Comparison of ENCODE assay signal across 21 mouse cellular contexts in genomic region chr4:45831996-45832395, GRCm38 (mm10). TPM values are rescaled to one million over a fixed set of nuclear protein-coding genes. Genes with fewer than 3 reads are reported as not detected.
DNase-seq lines count a peak whose midpoint lies in the region; ATAC-seq and TF ChIP-seq lines count a peak whose summit lies in the region.
"Had no signal": no experiment of that assay in that cellular context is flagged by ENCODE, and none has a peak within 500 bp of the region (broad histone marks: within the 10 kb centered on the region; RNA-seq: fewer than 3 reads in every experiment).

No protein-coding gene starts in this region.

- TF ChIP-seq POLR2A in thymus, adult 2 months (IDR thresholded peaks at IDR 0.05; ENCODE audit: control insufficient read depth, extremely low read depth, insufficient read depth, low read length, poor library complexity): no peak

- ATAC-seq in forebrain, embryonic 14.5 days: no peak
- ATAC-seq in neural tube, embryonic 13.5 days (ENCODE audit: low read depth): no peak
- no peak for ATAC-seq in neural tube, embryonic 15.5 days (ENCODE audit: low FRiP score)
- ATAC-seq in monocyte, adult 5-6 weeks (replicated peaks; ENCODE audit: insufficient number of reproducible peaks, low FRiP score, low TSS enrichment, poor library complexity, severe bottlenecking): no peak
- ATAC-seq: CD4-positive, CD25-positive, alpha-beta regulatory T cell, adult 4 months had no signal

- H3K9ac ChIP-seq in forebrain, embryonic 14.5 days (ENCODE audit: low read length): no peak overlapping the region
- no peak overlapping the region for H3K9ac ChIP-seq in neural tube, embryonic 13.5 days
- no peak overlapping the region for H3K9ac ChIP-seq in neural tube, embryonic 15.5 days (replicated peaks)
- H3K9ac ChIP-seq: hindbrain, embryonic 15.5 days; limb, embryonic 12.5 days; liver, embryonic 13.5 days; lung, embryonic 15.5 days had no signal

- no peaks in the 10 kb centered on the region for H3K9me3 ChIP-seq in forebrain, embryonic 10.5 days
- H3K9me3 ChIP-seq in forebrain, embryonic 14.5 days (replicated peaks; ENCODE audit: control insufficient read depth, low read length): no peaks in the 10 kb centered on the region
- no peaks in the 10 kb centered on the region for H3K9me3 ChIP-seq in neural tube, embryonic 13.5 days
- H3K9me3 ChIP-seq in neural tube, embryonic 15.5 days (replicated peaks): no peaks in the 10 kb centered on the region
- H3K9me3 ChIP-seq: G1E; hindbrain, embryonic 15.5 days; limb, embryonic 12.5 days; liver, embryonic 13.5 days; lung, embryonic 15.5 days had no signal

- DNase-seq in forebrain, embryonic 10.5 days (ENCODE audit: extremely low spot score, low spot score): no peak
- DNase-seq in forebrain, embryonic 14.5 days (ENCODE audit: low spot score): no peak
- DNase-seq in left cerebral cortex, adult 9 months (ENCODE audit: low spot score in 2 of 2): peak; percentile 51 to 57
- DNase-seq in right cerebral cortex, postnatal 36 days (ENCODE audit: low spot score in 2 of 2): peak; percentile 52 to 66
- DNase-seq in thymus, adult 2 months: no peak
- DNase-seq: cerebellum, postnatal 25 days; kidney, adult 11 months; kidney, postnatal 25 days; layer of hippocampus, adult 9-11 months; liver, embryonic 13.5 days had no signal

- no peak for TF ChIP-seq CTCF in thymus, adult 2 months (IDR thresholded peaks at IDR 0.05; ENCODE audit: borderline replicate concordance, control insufficient read depth, extremely low read depth, insufficient read depth, low read length, poor library complexity)

- 0 out of 2 replicates have a peak overlapping the region, but pooled peaks have one; percentile 22 for H3K27ac ChIP-seq in forebrain, embryonic 10.5 days
- H3K27ac ChIP-seq in forebrain, embryonic 14.5 days (ENCODE audit: low read depth, low read length): no peak overlapping the region
- peak overlapping the region; percentile 92 for H3K27ac ChIP-seq in neural tube, embryonic 13.5 days (replicated peaks)
- no peak overlapping the region for H3K27ac ChIP-seq in neural tube, embryonic 15.5 days (replicated peaks)
- H3K27ac ChIP-seq in thymus, adult 2 months (ENCODE audit: control insufficient read depth, insufficient read depth, low read length): no peak overlapping the region
- H3K27ac ChIP-seq: hindbrain, embryonic 15.5 days; limb, embryonic 12.5 days; liver, embryonic 13.5 days; lung, embryonic 15.5 days had no signal

- H3K4me2 ChIP-seq in forebrain, embryonic 14.5 days (ENCODE audit: low read length): no peak overlapping the region
- no peak overlapping the region for H3K4me2 ChIP-seq in neural tube, embryonic 13.5 days
- no peak overlapping the region for H3K4me2 ChIP-seq in neural tube, embryonic 15.5 days
- H3K4me2 ChIP-seq: heart, embryonic 11.5 days; hindbrain, embryonic 15.5 days; limb, embryonic 12.5 days; liver, embryonic 13.5 days; lung, embryonic 15.5 days had no signal

- H3K4me3 ChIP-seq in forebrain, embryonic 10.5 days: no peak overlapping the region
- H3K4me3 ChIP-seq in forebrain, embryonic 14.5 days (ENCODE audit: low read depth, low read length): no peak overlapping the region
- no peak overlapping the region for H3K4me3 ChIP-seq in neural tube, embryonic 13.5 days
- no peak overlapping the region for H3K4me3 ChIP-seq in neural tube, embryonic 15.5 days (replicated peaks)
- no peak overlapping the region for H3K4me3 ChIP-seq in thymus, adult 2 months (ENCODE audit: control insufficient read depth, insufficient read depth, low read length)
- H3K4me3 ChIP-seq: hindbrain, embryonic 15.5 days; limb, embryonic 12.5 days; liver, embryonic 13.5 days; lung, embryonic 15.5 days had no signal

- peaks cover 47% of the 10 kb centered on the region for H3K4me1 ChIP-seq in forebrain, embryonic 10.5 days
- H3K4me1 ChIP-seq in forebrain, embryonic 14.5 days (ENCODE audit: control insufficient read depth, insufficient read depth, low read length): peaks cover 24% of the 10 kb centered on the region
- peaks cover 50% of the 10 kb centered on the region for H3K4me1 ChIP-seq in neural tube, embryonic 13.5 days (replicated peaks)
- H3K4me1 ChIP-seq in neural tube, embryonic 15.5 days: peaks cover 31% of the 10 kb centered on the region
- no peaks in the 10 kb centered on the region for H3K4me1 ChIP-seq in thymus, adult 2 months (replicated peaks; ENCODE audit: control insufficient read depth, insufficient read depth, low read length)
- H3K4me1 ChIP-seq: liver, embryonic 13.5 days; lung, embryonic 15.5 days had no signal

- peaks cover 56% of the 10 kb centered on the region for H3K27me3 ChIP-seq in forebrain, embryonic 10.5 days (ENCODE audit: poor library complexity, severe bottlenecking)
- no peaks in the 10 kb centered on the region for H3K27me3 ChIP-seq in forebrain, embryonic 14.5 days (replicated peaks; ENCODE audit: control insufficient read depth, insufficient read depth, low read length)
- H3K27me3 ChIP-seq in neural tube, embryonic 13.5 days: peaks cover 19% of the 10 kb centered on the region
- H3K27me3 ChIP-seq in neural tube, embryonic 15.5 days (replicated peaks): peaks cover 4% of the 10 kb centered on the region
- H3K27me3 ChIP-seq in thymus, adult 2 months (ENCODE audit: control insufficient read depth, insufficient read depth, low read length): peaks cover 2% of the 10 kb centered on the region; the same call in 1 of the 2 replicates

- H3K36me3 ChIP-seq in forebrain, embryonic 10.5 days (replicated peaks): no peaks in the 10 kb centered on the region
- no peaks in the 10 kb centered on the region for H3K36me3 ChIP-seq in forebrain, embryonic 14.5 days (ENCODE audit: control insufficient read depth, insufficient read depth, low read length)
- H3K36me3 ChIP-seq in neural tube, embryonic 13.5 days: no peaks in the 10 kb centered on the region
- H3K36me3 ChIP-seq in neural tube, embryonic 15.5 days: no peaks in the 10 kb centered on the region
- no peaks in the 10 kb centered on the region for H3K36me3 ChIP-seq in thymus, adult 2 months (ENCODE audit: control insufficient read depth, insufficient read depth, low read length)
- H3K36me3 ChIP-seq: G1E; hindbrain, embryonic 15.5 days; limb, embryonic 12.5 days; liver, embryonic 13.5 days; lung, embryonic 15.5 days had no signal

- WGBS in forebrain, embryonic 10.5 days: 95% methylated on average over 7 of the region's 7 CpGs
- WGBS in forebrain, embryonic 14.5 days: 81% methylated on average over 7 of the region's 7 CpGs
- 58% methylated on average over 7 of the region's 7 CpGs for WGBS in neural tube, embryonic 13.5 days
- WGBS in neural tube, embryonic 15.5 days: 47% methylated on average over 7 of the region's 7 CpGs
- WGBS in thymus, adult 2 months: 87% methylated on average over 7 of the region's 7 CpGs

RNA-seq across cellular contexts. Expression of gene Igfbpl1, which starts 5.3 kb away (rescaled TPM):
- polyA plus RNA-seq in forebrain, embryonic 10.5 days (2016; fragmentation: Nextera tagmentation; extraction: Ambion mirVana): 16.7 and 18.7 TPM in 2 replicates
- 202 and 210 TPM in 2 replicates for polyA plus RNA-seq in forebrain, embryonic 14.5 days (2014; fragmentation: Nextera tagmentation; extraction: Ambion mirVana)
- 62.8 and 63.8 TPM in 2 replicates for polyA plus RNA-seq in neural tube, embryonic 13.5 days (2015; fragmentation: Nextera tagmentation; extraction: Ambion mirVana)
- polyA plus RNA-seq in neural tube, embryonic 15.5 days (2015; fragmentation: Nextera tagmentation; extraction: Ambion mirVana): 14.2 and 24.7 TPM in 2 replicates
- not detected in 3 replicates for total RNA-seq in monocyte, adult 5-6 weeks (2017)
- polyA plus RNA-seq in thymus, adult 2 months (2012; rRNA removed): 0.15 and 0.27 TPM in 2 replicates
- total RNA-seq: gastrocnemius, postnatal 4 days had no signal
- polyA plus RNA-seq: CD4-positive, CD25-positive, alpha-beta regulatory T cell, adult 4 months; G1E had no signal

RNA-seq across cellular contexts. Expression of gene Stra6l, which starts 16.5 kb away (rescaled TPM):
- 0.07 and 0.16 TPM in 2 replicates for polyA plus RNA-seq in forebrain, embryonic 10.5 days (2016; fragmentation: Nextera tagmentation; extraction: Ambion mirVana)
- 1.0 and 1.2 TPM in 2 replicates for polyA plus RNA-seq in forebrain, embryonic 14.5 days (2014; fragmentation: Nextera tagmentation; extraction: Ambion mirVana)
- polyA plus RNA-seq in neural tube, embryonic 13.5 days (2015; fragmentation: Nextera tagmentation; extraction: Ambion mirVana): 4.5 and 4.7 TPM in 2 replicates
- polyA plus RNA-seq in neural tube, embryonic 15.5 days (2015; fragmentation: Nextera tagmentation; extraction: Ambion mirVana): 0.50 and 1.1 TPM in 2 replicates
- 0.39 to 0.75 TPM (median 0.57 TPM) in 3 replicates for total RNA-seq in monocyte, adult 5-6 weeks (2017)
- polyA plus RNA-seq in thymus, adult 2 months (2012; rRNA removed): 1.3 and 1.7 TPM in 2 replicates
- total RNA-seq: heart, postnatal 25 days had no signal
- polyA plus RNA-seq: G1E; heart, embryonic 11.5 days; lung, embryonic 15.5 days had no signal

RNA-seq across cellular contexts. Expression of gene Aldh1b1, which starts 33.2 kb away (rescaled TPM):
- 3.6 and 4.3 TPM in 2 replicates for polyA plus RNA-seq in forebrain, embryonic 10.5 days (2016; fragmentation: Nextera tagmentation; extraction: Ambion mirVana)
- polyA plus RNA-seq in forebrain, embryonic 14.5 days (2014; fragmentation: Nextera tagmentation; extraction: Ambion mirVana): 14.0 and 16.4 TPM in 2 replicates
- 14.8 and 16.5 TPM in 2 replicates for polyA plus RNA-seq in neural tube, embryonic 13.5 days (2015; fragmentation: Nextera tagmentation; extraction: Ambion mirVana)
- 18.7 and 36.7 TPM in 2 replicates for polyA plus RNA-seq in neural tube, embryonic 15.5 days (2015; fragmentation: Nextera tagmentation; extraction: Ambion mirVana)
- total RNA-seq in monocyte, adult 5-6 weeks (2017): 5.1 to 16.0 TPM (median 5.4 TPM) in 3 replicates
- 9.6 and 11.1 TPM in 2 replicates for polyA plus RNA-seq in thymus, adult 2 months (2012; rRNA removed)
- polyA plus RNA-seq: G1E had no signal

RNA-seq across cellular contexts. Expression of gene Ccdc180, which starts 58.1 kb away (rescaled TPM):
- 0.09 TPM in 1 of 2 replicates, not detected in the other for polyA plus RNA-seq in forebrain, embryonic 10.5 days (2016; fragmentation: Nextera tagmentation; extraction: Ambion mirVana)
- polyA plus RNA-seq in forebrain, embryonic 14.5 days (2014; fragmentation: Nextera tagmentation; extraction: Ambion mirVana): 0.07 and 0.10 TPM in 2 replicates
- 0.07 TPM in 1 of 2 replicates, not detected in the other for polyA plus RNA-seq in neural tube, embryonic 13.5 days (2015; fragmentation: Nextera tagmentation; extraction: Ambion mirVana)
- polyA plus RNA-seq in neural tube, embryonic 15.5 days (2015; fragmentation: Nextera tagmentation; extraction: Ambion mirVana): 0.27 and 0.38 TPM in 2 replicates
- total RNA-seq in monocyte, adult 5-6 weeks (2017): 0.10 to 0.21 TPM in 2 of 3 replicates, not detected in the other
- polyA plus RNA-seq in thymus, adult 2 months (2012; rRNA removed): 0.05 TPM in 1 of 2 replicates, not detected in the other
- total RNA-seq: gastrocnemius, postnatal 4 days; heart, postnatal 25 days had no signal
- polyA plus RNA-seq: G1E; limb, embryonic 12.5 days had no signal

Comparison
In these comparisons a context has a peak if more than half of its experiments do, and no peak if none do; other contexts are left out.
1. H3K27ac ChIP-seq: peak in forebrain, embryonic 10.5 days (single experiment) and neural tube, embryonic 13.5 days (single experiment); none in forebrain, embryonic 14.5 days (single experiment), neural tube, embryonic 15.5 days (single experiment) and thymus, adult 2 months (single experiment).
2. DNase-seq: peak in left cerebral cortex, adult 9 months (2 of 2) and right cerebral cortex, postnatal 36 days (2 of 2); none in forebrain, embryonic 10.5 days (single experiment), forebrain, embryonic 14.5 days (single experiment) and thymus, adult 2 months (single experiment).
3. RNA of gene Igfbpl1, which starts 5.3 kb away (polyA plus RNA-seq): 202 to 210 TPM in forebrain, embryonic 14.5 days, 62.8 to 63.8 TPM in neural tube, embryonic 13.5 days, 14.2 to 24.7 TPM in neural tube, embryonic 15.5 days and 16.7 to 18.7 TPM in forebrain, embryonic 10.5 days; 0.15 to 0.27 TPM in thymus, adult 2 months; every median in the first group is over 10 times any median in the second.